Mouse (Mus musculus) spleen, adult 2 months (tissue): Measurements from ENCODE around the gene Camta1.

Experiments used
- CTCF ChIP-seq: fragments of 200-500 bp; IDR thresholded peaks from 2 replicates; pipeline ENCODE4 v1.5.1; 2011; ENCODE audit warnings: mild to moderate bottlenecking, inconsistent platforms; ENCODE audit not compliant: insufficient read depth, insufficient read length, insufficient replicate concordance; ENCODE audit errors: extremely low read depth
- POLR2A ChIP-seq: fragments of 200-500 bp; IDR thresholded peaks from 2 replicates; pipeline ENCODE4 v1.6.1; 2011; ENCODE audit warnings: low read depth, low read length, inconsistent platforms

DNA sequence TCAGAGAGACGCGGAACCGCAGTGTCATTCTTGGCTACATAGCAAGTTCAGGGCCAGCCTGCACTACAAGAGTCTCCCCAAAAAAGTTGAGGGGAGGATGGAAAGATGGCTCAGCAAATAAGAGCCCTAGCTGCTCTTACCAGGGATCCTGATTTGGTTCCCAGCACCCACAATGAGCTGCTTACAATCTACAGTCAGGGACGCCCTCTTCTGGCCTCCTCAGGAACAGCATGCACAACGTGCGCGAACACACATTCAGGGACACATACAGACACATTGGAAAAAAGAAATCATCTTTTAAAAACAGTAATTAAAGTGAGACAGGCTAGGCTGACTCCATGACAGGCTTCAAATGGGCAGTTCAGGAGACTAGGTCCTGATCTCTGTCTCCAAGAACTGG lies 33.9 kb upstream of the Camta1 start:
- TF ChIP-seq CTCF (no peak), POLR2A (no peak)
